Mouse (Mus musculus) urinary bladder, adult 18-20 months (tissue): Measurements from ENCODE around the gene Pnrc1.
"Not testable (repeated sequence)": the region's sequence is repeated elsewhere in the genome, so short reads cannot be mapped to it uniquely, and the experiment has no call there.

ENCODE experiments used
- DNase-seq, 2 experiments: peaks; one replicate each; pipeline ENCODE4 v3.0.0; 2022; ENCODE audit warnings: low spot score in 2 of 2, mixed read lengths in 2 of 2

The Pnrc1 gene

DNA sequence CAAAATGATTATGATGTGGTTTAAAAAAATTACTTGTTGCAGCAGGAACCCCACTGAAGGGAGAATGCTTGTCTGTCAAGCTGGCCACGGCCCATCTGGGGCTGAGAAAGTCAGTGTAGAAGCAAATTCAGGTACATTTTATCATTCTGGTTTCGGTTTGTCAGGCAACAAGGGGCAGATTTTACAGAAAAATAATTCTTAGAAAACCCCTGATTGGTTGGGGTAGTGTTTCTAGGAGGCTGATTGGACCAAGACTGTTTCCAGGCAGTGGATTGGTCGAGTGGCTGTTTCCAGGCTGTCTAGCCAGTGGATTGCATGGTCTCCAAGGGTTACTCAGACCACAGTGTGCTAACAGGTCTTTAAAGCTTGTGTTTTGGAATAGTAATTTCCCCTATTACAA, at the start of gene Pnrc1:
Pnrc1 (minus strand) TSS at position 162 of the 400 bp plus-strand sequence.
- DNase-seq: peak in 1 of 2 experiments; percentile 7

DNA sequence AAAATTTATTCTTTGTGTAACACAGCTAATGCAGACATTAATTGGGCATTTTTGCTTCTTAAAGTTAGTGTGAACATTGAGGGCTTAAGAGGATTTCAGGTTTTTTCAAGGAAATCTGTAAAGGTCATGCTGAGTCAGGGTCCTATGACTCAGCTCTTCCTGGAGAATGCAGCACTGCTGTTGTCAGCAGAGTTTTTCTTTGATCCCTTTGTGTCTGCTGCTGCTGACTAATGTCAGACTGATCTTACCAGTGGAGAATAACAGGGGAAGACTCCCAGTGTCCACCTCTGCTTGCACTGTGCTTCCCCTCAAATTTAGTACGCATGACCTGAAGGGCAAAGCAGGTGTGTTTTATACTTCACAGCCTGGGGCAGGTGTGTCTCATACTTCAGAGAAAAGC, 48.0 kb upstream of the Pnrc1 start:
- no peak for DNase-seq

DNA sequence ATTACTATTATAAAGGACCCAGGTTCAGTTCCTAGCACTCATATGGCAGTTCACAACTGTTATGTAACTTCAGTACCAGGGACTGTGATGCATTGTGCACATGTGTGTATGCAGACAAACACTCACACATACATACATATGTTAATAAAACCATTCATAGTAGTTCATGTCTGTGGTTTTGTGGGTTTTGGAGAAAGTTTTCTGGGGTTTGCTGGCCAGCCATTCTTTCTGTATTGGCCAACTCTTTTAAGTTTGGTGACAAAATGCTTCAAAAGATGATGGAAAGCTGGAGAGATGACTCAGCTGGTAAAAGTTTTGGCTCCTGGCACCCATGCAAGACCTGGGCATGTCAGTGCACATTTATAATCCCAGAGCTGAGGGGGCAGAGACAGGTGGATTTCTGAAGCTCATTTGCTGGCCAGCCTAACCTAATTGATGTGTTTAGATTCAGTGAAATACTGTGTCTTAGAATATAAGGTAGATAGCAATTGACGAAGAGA, 43.0 kb upstream of the Pnrc1 start:
- DNase-seq: no peak

DNA sequence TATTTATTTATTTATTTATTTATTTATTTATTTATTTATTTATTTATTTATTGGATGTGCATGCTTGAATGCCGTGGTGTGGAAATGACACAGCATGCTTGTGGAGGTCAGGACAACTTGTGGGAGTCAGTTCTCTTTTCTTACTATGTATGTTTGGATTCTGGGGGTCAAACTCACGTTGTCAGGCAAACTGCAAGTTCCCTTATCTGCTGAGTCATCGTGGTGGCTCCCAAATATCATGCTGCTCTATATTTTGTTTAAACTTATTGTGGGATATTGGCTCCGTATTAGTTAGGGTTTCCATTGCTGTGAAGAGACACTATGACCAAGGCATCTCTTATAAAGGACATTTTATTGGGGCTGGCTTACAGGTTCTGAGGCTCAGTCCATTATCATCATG, 41.2 kb upstream of the Pnrc1 start:
- DNase-seq: no peak

DNA sequence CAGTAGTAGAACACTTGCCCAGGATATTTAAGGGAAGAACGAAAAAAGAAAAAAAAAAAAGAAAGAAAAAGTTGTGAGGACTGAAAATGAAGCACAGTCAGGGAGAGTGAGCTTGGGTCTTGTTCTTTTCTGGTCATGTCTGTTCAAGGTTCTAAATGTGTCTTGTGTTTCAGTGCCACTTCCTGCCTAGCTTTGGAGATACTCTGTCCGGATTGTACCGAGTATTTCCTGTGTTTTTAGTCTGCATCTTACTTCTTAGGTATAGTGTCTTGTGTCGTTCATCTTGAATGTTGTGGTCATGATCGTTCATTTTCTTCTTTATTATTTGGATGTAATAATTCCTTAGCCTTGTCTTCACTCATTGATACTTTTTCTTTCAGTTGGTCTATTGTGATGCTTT, 25.9 kb upstream of the Pnrc1 start:
- no peak for DNase-seq

DNA sequence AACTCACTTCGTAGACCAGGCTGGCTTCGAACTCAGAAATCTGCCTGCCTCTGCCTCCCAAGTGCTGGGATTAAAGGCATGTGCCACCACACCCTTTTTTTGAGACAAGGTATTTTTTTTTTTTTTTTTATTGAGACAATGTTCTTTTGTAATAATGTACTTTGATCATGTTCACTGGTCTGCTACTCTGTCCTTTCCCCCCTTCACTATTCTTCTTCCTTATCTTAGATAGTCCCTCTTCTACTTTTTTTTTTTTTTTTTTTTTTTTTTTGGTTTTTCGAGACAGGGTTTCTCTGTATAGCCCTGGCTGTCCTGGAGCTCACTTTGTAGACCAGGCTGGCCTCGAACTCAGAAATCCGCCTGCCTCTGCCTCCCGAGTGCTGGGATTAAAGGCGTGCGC, 24.2 kb upstream of the Pnrc1 start:
- DNase-seq: not testable (repeated sequence)

DNA sequence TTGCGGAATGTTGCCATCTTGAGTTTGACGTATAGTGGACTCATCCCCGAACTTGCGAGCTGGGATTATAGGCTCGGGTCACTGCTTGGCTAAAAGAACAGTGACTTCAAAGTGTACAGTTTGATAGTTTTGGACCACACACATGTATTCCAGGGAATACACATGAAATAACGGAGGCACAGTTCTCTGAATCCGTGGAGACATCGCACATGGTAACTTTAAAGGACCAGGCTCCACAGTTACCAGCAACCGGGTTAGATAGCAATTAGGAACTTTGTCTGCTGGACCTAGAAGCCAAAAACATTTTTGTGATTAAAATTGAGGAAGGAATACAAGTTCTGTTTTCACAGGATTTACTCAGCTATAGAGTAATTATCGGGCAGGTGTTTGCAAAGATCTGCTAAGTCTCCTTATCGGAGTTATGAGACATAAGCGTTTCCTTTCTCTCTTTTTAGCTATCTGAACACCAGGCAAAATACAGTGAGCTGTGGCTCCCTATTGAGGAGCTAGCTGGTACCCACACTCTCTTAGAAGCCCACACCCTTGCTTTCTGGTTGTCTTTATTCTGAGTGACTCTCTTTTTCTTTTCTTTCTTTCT, 21.0 kb upstream of the Pnrc1 start:
- no peak for DNase-seq

DNA sequence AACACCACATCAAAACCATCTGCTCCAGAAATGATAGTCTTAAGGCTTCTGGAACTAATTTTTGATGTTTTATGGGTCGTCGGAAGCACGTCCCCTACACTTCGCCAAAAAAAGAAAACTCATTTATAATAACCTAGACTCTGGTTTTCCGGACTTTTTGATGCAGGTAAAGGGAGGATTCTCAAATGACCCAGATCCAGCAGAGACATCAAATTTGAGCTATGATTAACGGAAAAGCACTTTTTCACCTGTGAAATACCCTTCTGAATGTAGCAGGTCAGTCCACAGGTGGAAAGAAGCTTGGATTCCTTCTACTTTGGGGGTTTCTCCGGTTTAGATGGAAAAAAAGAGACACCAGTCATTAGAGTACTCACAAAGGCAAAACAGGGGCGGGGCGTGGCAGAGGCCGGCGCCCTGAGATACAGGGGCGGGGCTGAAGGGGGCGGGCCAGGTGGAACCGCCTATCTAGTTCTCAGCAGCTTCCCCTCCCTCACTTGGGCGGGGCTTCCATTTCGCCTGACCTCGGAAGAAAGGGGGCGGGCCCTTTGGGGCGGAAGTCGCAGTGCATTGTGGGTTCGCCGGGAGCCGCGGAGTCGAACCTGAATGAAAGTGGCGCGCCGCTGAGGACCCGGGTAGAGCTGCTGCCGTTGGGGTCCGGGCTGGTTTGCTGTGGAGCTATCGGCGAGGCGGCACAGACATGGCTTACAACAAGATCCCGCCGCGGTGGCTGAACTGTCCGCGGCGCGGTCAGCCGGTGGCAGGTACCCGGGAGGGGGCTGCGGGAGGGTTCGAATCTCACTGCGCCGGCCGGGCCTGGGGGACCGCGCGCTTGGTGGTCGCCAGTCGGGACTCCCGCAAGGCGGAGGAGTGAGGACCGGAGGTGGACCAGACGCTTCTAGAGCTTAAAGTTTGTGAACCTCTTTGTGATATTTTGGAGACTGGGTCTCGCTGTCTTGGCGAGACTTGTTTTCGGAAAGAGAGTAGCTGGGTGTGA, 20.1 kb upstream of the Pnrc1 start, which contains the start of gene Rngtt:
Rngtt (plus strand) TSS at position 548 of the 994 bp plus-strand sequence.
- DNase-seq: peak; percentile 94 to 96

DNA sequence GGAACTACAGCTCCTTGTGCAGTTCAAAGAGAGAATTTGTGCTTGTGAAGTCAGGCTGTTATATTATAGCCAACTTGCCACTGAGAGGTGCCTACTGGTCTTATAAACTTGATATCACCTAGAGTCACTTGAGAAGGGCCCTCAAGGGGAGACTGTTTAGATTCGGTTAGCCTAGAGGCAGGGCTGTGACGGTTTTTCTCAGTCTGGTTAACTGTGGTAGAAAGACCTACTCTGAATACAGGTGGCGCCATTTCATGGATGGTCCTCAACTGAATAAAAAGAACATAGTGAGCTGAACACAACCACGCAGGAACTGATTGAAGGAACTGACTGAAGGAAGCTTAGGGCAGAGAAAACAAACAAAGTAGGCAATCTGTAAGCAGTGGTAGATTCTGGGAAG, 17.2 kb upstream of the Pnrc1 start:
- no peak for DNase-seq

DNA sequence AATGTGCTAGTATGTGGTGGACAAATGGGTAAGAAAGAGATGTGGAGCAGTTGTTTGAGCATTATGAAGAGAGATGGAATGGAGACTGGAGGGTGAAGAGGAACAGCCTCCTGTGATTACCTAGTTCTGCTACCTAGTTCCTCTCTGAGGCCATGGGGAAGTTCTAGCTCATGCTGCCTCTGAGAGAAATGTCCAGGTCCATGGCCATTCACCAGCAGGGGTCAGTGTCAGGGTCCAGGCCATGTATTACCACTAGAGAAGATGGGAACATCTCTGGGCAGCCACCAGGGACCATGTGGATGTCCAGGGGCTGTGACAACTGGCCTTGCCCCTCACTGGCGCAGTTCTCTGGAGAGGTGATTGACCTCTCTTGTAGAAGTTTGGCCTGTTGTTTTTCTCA, 13.1 kb upstream of the Pnrc1 start:
- DNase-seq: no peak

DNA sequence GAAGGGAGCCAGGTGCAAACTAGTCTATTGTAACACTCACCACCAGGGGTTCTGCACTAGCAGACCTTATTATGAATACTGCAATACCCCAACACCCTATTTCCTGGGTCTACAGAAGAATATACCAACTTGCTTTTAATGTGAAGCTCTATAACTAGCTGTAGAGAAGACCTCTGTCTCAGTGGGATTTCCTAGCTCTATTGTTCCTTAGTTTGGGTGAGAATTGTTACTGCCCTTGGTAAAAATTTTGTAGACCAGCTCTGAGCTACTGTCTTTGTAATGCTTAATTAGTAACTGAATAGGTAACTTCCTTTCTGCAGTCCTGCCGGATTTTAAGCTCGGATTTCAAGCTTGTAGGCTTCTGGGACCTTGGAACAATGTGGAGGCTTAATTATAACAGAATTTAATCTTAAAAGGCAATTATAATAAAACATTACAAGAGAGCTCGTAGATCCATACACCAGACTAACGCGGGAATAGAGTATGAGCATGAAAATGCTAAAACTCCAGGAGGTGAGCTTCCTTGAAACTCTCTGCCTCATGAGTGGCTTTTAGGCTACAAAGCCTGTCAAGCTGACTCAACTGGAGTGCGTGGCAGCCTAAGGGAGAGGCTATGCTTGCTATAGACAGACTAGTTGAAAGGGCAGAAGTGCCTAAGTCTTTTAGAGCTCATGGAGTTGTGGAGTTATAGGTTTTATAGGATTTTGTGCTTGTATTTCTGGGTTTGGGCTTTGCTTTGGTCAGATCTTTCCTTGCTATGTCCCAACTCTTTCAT, 11.1 kb upstream of the Pnrc1 start:
- not testable (repeated sequence) for DNase-seq

DNA sequence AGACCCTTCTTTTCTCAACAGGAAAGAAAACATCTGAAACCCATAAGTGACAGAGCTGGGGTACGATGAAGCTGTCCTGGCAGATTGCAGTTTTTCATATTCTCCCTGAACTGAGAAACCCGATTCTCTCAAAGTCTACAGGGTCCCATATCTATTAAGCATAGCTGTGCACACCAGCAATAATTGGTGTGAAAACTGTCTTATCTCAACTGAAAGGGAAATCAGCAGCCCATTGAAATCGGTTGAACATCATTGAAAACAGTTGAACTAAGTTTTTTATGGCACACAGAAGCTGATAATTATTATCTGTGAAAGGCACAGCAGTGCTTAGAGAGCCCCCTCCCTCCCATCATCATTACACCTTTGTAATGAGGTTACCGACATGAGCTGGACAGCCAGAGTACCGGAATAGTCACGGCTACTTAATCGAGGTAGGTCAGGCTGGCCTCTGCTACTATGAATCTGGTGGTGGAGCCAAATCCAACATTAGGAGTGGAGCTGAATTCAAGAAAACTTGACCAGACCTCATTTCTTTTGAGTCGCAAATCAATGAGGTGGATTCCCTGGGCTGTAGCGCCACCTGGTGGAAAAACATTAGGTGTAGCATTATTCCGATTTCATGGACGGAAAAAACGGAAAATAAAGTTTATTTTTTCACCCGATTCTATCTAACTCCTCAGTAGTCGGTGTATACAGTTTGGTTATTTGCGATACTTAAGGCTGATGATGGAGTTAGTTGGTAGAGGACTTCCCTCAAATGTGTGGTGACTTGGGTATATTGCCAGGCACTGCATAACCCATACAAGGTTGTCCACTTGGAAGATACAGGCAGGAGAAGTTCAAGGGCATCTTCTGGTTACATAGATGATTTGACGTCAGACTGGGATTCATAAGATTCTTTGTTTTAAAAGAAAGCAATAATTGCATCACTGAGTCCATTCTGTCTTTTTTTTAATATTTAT, 2.7 kb upstream of the Pnrc1 start:
- DNase-seq: peak; percentile 41 to 63

DNA sequence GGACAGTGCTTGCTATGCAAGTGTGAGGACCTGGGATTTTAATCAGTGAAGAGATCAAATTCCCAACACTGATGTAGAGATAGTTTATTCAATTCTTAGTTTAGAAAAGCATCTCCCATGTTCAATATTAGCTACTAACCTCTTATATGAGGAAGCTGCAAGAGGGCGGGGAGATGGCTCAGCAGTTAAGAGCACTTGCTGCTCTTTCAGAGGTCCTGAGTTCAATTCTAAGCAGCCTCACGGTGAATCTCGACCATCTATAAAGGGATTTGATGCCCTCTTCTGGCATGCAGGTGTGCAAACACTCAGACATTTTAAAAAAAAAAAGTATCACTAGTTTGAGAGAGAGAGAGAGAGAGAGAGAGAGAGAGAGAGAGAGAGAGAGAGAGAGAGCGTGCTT, 915 bp upstream of the Pnrc1 start:
- DNase-seq: no peak

DNA sequence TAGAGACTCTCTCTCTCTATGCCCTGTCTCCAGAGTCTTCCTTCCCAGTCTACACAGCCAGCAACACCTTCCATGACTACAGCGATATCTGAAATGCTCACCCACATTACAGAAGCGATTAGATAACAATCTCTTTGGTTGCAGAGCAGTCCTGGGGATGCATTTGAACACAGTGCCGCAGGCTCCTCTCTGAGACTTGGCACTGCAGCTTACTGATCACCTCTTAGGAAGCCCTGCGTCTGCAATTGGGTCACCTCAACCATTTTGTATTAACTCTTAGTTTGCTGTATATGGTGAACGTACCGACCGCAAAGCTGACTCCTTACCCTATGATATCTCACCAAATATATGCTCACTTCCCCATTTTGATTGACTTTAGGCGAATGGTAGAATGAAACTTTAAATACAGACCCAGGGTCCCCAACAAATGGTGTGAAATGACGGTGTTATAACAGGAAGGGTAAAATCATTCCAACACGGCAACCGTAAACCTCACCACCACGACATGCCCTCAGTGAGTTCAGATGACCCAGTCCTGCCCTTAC, 785 bp downstream of the Pnrc1 start:
- DNase-seq: no peak

DNA sequence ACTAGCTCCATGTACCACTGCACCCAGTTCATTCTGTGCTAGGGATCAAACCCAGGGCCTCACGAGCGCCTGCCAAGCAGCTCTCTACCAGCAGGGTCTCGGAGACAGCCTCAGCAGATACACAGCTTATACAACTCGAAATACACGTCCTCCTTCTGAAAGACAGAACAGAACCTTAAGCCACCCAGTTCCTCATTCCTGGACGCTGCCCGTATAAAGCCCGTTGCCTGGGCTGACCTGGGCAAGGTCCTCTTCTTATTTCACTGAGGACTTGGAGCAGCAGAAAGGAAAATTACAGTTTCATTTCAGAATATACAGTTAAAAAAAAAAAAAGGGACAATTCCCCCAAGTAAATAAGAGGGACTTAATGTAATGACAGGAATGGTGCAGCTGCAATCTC, 4.5 kb downstream of the Pnrc1 start:
- DNase-seq: no peak

DNA sequence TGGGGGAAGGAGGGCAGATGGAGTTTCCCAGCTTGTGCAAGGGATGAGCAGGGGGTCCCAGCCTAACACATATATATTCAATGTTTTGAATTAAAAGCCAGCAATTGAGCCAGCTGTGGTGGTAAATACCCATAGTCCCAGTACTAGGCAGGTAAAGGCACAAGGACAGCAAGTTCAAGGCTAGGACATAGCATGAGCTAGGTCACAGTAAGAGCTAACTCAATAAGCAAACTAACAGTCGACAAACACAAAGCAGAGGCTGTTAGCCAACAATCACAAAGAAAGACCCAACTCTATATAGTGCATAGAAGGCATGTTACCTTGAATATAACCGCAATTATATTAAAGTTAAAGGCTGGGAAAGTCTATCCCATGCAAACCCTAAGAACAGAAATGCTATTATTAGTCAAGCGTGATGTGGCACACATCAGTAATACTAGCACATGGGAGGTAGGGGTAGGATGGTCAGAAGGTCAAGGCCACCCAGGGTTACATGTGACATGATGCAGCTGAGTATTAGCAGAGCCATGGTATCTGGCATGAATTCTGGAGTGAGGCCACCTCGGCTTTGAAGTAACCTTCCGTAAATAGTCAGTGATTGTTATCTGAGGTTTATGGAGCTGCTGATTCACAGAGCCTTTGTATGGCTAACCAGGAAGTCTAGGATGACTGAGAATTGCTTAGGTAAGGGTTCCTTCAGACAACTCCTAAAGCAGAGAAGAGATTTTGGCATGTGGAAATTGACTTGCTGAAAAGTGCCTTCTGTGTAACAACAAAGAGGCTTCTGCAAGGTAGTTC, 5.7 kb downstream of the Pnrc1 start:
- no peak for DNase-seq

DNA sequence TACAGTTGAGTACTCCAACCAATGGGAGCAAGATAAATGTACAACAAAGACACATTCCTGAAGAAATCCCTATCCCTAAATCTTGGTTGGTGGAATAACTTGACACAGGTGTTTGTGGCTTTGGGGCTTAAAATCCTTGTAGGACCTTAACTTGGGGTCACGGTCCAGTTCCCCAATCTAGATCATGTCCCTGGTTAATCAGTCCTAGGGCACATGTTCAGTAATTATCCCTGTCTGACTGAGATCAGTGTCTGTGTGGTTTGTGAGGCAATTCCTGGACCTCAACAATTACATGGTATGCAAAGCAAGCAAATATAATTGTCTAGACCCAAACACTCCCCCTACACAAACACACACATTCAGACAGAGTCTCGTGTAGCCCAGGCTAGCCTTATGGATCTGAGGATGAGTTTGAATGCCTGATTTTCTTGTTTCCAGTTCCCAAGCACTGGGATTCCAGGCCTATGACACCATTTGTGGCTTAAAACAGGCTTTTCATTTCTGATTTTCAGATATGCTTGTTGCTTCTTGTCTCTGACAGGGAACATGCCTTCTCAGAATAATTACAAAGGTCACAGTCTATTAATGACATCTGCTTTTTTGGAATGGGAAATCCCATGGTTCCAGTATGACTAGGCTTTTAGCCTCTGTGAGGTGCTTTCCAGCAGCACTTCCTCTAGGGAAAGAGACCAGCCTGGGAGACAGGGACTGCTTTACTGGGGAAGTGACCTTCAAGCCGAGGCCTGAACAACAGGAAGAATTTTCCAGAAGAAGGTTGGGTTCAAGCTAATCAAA, 7.9 kb downstream of the Pnrc1 start:
- no peak for DNase-seq

DNA sequence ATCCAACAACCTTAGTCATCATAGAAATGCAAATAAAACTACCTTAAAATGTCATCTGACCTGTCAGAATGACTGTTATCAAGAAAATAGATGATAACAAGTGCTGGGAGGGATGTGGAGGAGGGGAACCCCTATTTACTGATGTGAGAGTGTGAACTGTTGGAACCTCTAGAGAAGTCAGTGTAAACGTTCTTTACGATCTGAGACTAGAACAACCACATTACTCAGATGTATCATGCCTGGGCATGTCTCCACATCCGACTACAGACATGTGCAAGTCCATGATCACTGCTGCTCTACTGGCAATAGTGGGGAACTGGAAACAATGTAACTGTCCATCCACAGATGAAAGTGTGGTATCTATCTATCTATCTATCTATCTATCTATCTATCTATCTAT, 16.5 kb downstream of the Pnrc1 start:
- DNase-seq: peak in 1 of 2 experiments; percentile 33
